Mouse (Mus musculus) adrenal gland, postnatal 36 days (tissue): ENCODE measurements around the gene Myl6b. TPM values are rescaled to one million over a fixed set of nuclear protein-coding genes. Genes with fewer than 3 reads are reported as not detected.
A peak's percentile ranks its signal among the peaks of the same experiment; 100 is the strongest.
"Not testable (repeated sequence)": the region's sequence is repeated elsewhere in the genome, so short reads cannot be mapped to it uniquely, and the experiment has no call there.

Experiments used
- DNase-seq, 2 experiments: peaks; one replicate each; pipeline ENCODE4 v3.0.0; 2021; ENCODE audit warnings: mixed read lengths in 1 of 2
- total RNA-seq, 2 experiments: library from RNA; stranded (reverse); gene quantifications; 2 replicates each; pipeline ENCODE4 v1.2.3; 2021

Myl6b gene
- total RNA-seq, 2 experiments from 2014 or later, result 5.6 to 6.1 TPM

- peak; percentile 55 to 70 for DNase-seq
Measured at GRCm38 (mm10) chr10:128518833-128519232, 20.3 kb upstream of the Myl6b start.

GRCm38 (mm10) chr10:128516677-128517076 is 18.2 kb upstream of the Myl6b start:
- DNase-seq, result no peak

DNA sequence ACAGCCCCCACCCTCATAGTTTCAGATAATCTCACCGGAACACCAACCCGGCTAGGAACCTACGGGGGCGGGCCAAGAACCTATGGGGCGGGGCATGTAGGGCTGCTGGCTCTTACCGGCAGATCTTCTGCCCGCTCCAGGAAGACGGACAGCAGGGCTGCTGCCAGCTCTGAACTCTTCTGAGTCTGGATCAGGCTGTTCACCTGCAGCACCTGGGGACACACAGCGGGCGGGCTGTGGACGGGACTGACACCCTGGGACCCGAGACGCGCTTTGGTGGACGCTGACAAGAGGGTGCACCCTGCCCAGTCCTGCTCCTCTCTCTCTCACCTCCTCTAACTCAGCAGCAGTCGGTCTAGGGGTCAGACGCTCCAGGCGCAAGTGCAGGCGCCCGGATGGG is 17.5 kb upstream of the Myl6b start:
- DNase-seq, result no peak

- DNase-seq, result no peak
Measured at GRCm38 (mm10) chr10:128515044-128515443, 16.6 kb upstream of the Myl6b start.

DNA sequence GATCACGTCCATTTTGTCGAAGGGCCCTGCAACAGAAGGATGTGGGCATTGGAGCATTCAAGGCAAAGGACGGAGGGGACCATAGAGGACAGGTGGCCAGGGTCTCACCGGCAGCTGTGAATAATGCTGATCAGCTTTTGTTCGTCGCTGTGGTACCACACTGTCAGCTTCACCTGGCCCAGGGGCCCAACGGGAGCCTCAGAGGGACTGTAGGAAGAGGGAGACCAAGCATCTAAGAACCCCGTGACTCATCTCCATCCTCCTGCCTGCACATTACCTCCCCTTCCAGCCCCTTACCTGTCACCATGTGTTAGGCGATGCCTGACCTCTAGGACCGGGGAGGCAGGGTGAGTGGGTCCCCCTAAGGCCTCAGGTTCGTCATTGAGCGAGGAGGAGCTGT is 13.3 kb upstream of the Myl6b start:
- DNase-seq, result no peak

GRCm38 (mm10) chr10:128511189-128511588 is 12.7 kb upstream of the Myl6b start:
- DNase-seq, result no peak

GRCm38 (mm10) chr10:128510301-128510700 is 11.8 kb upstream of the Myl6b start:
- DNase-seq, result no peak

GRCm38 (mm10) chr10:128509831-128510230 is 11.3 kb upstream of the Myl6b start:
- DNase-seq, result no peak

DNA sequence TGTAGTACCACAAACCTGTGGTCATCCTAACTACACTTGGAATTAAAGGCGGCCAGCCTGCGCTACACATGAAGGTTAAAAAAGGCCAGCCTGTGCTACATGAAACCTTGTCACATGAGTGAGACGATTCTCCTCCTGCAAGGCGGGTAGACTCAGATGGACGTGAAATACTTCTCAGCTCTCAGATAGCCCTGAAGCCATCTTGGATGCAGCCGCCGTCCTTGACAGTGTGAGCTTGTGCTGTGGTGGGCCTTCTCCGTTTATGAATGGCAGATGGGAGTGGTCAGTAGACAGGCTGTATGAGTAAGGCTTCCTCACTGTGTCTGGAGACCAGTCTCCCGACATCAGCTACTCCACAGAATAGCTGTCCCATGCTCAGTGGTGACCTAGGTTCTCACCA is 10.7 kb upstream of the Myl6b start:
- DNase-seq, result no peak

- no peak for DNase-seq
Measured at GRCm38 (mm10) chr10:128508260-128508659, 9.8 kb upstream of the Myl6b start.

- DNase-seq, result no peak
Measured at GRCm38 (mm10) chr10:128505974-128506373, 7.5 kb upstream of the Myl6b start.

DNA sequence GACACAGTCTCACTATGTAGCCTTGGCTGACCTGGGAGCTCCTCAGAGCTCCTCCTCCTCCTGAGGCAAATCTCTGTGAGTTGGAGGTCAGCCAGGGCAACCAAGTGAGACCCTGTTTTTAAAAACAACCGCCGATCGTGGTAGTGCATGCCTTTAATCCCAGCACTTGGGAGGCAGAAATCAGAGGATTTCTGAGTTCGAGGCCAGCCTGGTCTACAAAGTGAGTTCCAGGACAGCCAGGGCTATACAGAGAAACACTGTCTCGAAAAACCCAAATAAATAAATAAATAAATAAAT is 6.8 kb upstream of the Myl6b start:
- not testable (repeated sequence) for DNase-seq

DNA sequence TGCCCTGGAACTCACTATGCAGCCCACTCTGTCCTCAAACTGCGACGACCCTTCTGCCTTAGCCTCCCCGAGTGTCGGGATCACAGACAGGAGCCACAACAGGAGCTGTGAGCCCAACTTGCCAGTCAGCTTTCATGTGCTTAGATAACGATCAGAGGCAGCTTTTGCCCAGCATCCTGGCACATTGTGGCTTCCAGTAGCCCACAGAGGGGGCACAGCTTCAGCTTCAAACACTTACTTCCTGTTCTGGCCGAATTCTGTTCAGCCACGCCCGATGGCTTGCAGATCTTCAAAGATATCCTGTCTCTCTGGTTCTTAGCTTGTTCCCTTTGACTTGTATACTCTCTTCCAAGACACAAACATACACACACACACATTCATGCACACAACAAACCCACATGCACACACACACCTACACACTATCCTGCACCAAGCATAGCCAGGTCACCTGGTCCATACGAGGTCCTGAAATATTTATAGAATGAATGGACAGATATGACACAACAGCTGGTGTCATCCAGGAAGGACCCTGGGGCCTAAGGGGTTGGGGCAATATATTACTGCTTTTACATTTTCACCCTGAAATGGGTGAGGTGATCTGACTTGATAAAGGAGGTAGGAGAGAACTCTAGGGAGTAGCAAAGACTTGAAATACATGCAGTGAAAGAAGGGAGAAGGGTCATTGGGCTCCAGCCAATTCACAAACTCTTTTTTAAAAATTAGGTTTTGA is 6.3 kb upstream of the Myl6b start:
- DNase-seq, result no peak

GRCm38 (mm10) chr10:128504012-128504411 is 5.5 kb upstream of the Myl6b start:
- no peak for DNase-seq

GRCm38 (mm10) chr10:128503532-128503931 is 5.0 kb upstream of the Myl6b start:
- no peak for DNase-seq

- DNase-seq, result peak; percentile 65 to 70
Measured at GRCm38 (mm10) chr10:128502341-128502740, 3.9 kb upstream of the Myl6b start.

- DNase-seq, result peak; percentile 66 to 70
Measured at GRCm38 (mm10) chr10:128499116-128499671, 709 bp upstream of the Myl6b start.

- no peak for DNase-seq
Measured at GRCm38 (mm10) chr10:128497134-128497737, 1.2 kb downstream of the Myl6b start.

DNA sequence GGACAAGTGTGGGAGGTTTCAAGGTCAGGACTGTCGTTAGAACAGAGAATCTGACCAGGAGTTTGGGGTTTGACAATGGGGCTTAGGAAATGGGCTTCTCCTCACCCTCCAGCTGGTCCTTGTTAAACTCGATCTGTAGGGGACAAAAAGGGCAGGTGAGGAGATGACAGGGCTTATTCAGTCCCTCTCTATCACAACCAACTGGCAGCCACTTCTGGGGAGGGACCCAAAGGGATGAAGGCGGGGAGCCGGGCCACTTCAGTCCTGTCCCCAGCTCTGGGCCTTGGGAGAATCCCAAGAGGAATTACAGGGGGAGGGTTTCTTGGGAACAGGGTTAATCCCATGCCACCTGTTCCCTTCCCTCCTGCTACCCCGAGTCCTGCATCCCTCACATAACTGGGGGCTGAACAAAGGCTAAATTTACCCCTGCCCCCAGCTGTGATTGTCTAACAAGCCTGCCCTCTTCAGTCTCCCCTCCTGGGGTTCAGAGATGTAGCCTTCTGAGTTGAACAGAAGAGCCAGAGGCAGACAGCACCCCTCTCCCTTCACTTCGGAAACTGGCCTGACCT is 1.9 kb downstream of the Myl6b start:
- no peak for DNase-seq

DNA sequence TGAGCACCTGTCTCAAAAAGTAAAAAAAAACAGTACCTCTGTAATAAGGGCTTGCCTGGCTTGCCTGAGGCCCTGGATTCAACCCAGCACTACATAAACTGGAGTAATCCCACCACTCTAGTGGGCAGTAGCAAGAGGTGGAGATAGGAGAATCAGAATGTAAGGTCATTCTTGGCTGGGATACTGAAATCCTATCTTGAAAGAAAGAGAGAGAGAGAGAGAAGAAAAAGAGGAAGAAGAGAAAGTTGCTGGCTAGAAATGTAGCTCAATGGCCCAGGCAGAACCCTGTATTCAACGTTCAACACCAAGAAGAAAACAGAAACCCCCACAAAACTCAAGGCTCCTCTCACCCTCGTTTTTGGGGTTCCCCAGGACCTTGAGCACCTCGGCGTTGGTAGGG is 2.6 kb downstream of the Myl6b start:
- no peak for DNase-seq

DNA sequence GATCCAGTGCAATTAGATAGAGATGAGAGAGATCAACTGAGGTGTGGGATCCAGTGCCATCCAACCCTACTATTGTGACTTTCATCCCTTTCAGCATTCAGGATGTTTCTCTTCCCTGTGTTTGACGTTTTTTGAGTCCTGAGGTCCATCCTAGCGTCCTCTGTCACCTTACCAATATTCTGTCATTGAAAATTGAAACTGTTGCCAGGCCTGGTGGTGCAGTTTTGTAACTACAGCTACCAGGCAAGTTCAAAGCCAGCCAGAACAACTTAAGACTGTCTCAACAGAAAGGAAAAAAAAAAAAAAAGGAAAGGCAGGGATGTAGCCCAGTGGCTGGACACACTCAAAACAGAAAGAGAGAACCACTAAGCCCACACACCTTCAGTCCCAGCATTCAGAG is 3.2 kb downstream of the Myl6b start:
- no peak for DNase-seq

DNA sequence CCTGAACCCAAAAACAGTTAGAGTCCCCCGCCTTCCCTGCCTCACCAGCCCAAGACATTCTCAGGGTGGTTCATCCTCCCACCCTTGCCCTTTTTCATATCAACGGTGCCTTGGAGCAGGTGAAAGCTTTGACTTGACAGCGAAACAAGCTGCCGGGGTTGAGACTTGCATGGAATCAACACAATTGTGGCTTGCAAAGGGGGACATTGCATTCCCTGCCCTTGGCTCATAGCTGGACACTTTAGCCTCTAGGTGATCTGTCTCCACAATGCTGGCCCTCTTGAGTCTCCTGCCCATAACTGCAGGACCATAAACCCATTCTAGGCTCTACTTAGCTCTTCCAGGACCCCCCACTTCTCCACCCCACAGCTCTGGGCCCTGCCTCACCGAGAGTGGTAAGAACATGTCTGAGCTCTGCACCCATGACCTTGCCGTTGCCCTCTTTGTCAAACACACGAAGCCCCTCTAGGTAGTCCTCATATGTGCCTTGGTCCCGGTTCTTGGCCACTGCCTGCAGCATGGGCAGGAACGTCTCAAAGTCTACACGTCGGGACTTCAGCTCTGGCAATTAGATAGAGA is 3.7 kb downstream of the Myl6b start:
- no peak for DNase-seq
